Mouse (Mus musculus) left cerebral cortex, adult 8-10 months (tissue): ENCODE results near the gene Zfp871. TPM values are rescaled to one million over a fixed set of nuclear protein-coding genes. Genes with fewer than 3 reads are reported as not detected.
A peak's percentile ranks its signal among the peaks of the same experiment; 100 is the strongest.

Source experiments
- DNase-seq, 2 experiments: peaks; one replicate each; pipeline ENCODE4 v3.0.0; 2022; ENCODE audit warnings: low spot score in 2 of 2
- total RNA-seq, 4 experiments: library from RNA; stranded (reverse); gene quantifications; 2 replicates each; pipeline ENCODE4 v1.2.4; 2022

Gene Zfp871
- total RNA-seq = 10 to 100 TPM; 65.9 to 94.1 (median 79.6) TPM

GRCm38 (mm10) chr17:32788094-32788559, at the start of gene Zfp871:
Gene Zfp871, minus strand, starts transcription at chr17:32788287.
- DNase-seq = peak; percentile 71 to 92

DNA sequence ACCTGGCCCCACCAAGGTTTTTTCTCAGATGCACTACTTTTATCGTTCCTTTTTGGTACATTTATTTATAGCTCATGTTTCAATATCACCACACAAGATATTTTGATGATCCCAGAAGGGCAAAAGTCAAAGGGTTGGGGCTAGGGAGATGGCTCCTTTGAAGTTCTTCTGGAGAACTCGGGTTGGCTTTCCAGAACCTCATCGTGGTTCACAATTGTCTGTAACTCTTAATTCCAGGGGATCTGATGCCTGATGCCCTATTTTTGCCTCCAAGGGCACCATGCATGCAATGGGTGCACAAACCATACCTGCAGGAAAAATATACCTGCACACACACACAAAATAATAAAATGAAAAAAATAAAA, 42.3 kb upstream of the Zfp871 start:
- DNase-seq = no peak

DNA sequence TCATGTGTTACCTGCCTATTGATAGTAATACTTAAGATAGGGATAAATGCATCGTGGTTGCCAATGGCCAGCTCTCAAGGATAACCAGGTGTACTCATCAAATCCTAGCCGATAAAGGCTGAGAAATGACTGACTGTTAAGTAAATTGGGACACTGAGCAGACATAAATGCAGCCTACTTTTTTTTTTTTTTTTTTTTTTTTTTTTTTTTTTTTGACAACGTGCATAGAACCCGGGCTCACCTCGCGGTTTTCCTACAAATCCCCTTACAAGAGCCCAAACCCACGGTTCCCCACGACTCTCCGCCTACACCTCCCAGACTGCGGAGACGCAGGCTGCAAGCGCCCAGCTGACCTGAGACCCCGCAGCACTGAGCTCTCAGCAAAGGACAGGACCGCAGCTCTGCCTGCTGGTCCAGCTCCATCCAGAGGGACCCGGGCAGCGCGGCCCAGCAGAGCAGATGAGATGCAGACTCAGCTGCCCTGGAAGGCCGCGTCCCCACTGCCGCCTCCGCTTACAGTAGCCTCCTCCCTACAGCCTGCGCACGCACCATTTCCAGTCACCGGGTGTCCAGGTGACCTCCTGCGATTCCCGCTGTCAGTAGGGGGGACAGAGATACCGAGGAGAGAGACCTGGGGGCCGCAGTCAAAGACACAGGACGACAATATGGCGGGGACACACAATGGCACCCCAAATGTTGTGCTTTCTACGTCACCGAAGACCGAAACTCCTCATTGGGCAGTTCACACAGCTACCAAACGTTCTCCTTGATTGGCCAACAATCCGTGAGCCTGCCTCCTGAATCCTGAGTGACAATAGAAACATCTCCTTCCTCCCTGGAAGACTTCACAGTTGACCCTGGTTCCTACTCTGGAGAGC, 41.7 kb upstream of the Zfp871 start, which contains the start of gene Zfp799:
Gene Zfp799 (minus strand): TSS at position 722 of the 878 bp plus-strand sequence.
- peak; percentile 67 to 79 for DNase-seq

- DNase-seq = no peak
These were observed 28.1 kb upstream of the Zfp871 start for GRCm38 (mm10) chr17:32816074-32816784.

GRCm38 (mm10) chr17:32814136-32814535, 26.0 kb upstream of the Zfp871 start:
- no peak for DNase-seq

DNA sequence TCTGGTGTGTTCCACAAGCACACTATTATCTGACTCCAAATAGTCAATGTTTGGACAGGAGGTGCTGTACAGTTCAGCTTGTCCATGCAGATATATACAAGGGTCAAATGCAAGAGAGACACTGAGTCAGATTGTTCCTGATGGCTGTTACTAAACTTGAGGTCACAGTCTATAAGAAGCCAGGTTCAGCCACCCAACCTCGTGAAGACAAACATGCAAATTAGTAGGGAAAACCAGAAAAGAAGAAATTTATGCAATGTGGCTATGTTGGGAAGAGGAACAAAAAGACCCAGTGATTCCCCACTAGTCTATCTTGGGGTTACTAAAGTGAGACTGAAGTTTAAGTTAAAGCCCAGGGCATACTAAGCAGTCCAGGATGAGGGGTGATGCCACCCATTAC, 22.6 kb upstream of the Zfp871 start:
- DNase-seq = no peak

DNA sequence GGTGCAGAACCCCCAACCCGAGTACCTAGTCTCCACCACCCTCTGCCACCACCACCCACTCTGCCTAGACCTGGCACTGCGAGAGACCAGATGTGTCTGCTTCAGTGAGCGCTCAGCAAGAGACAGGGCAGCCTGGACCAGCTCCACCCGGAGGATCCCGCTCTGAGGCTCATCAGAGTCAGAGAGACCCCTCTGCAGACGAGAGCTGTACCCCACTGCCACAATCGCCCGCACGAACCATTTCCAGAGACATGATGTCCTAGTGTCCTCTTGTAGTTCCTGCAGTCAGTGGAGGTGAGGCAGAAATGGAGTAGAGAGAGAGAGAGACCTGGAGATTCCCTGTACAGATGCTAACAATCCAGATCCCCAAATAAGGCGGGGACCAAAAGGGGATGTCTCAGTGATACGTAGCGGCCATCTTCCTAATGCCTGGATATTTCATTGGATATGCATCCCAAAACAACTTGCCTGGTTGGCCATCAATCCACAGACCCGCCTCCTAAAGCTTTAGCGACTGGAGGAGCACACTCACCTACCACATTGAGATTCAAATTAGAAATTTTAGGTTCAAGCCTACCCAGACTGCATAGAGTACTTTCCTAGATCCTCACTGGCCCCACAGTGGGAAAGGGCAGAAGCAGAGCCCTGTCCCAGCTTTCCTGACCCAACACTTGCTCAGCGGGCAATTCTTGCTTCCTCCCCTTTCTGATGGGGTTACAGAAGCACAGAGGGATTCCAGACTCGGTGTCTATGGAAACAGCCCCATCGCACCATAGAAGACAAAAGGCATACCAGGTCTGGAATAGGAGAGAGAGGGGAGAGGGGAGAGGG, 21.7 kb upstream of the Zfp871 start, which contains the start of gene Zfp811:
Gene Zfp811 (minus strand): TSS at position 388 of the 831 bp plus-strand sequence.
- peak; percentile 18 to 55 for DNase-seq

GRCm38 (mm10) chr17:32808921-32809320, 20.8 kb upstream of the Zfp871 start:
- no peak for DNase-seq

DNA sequence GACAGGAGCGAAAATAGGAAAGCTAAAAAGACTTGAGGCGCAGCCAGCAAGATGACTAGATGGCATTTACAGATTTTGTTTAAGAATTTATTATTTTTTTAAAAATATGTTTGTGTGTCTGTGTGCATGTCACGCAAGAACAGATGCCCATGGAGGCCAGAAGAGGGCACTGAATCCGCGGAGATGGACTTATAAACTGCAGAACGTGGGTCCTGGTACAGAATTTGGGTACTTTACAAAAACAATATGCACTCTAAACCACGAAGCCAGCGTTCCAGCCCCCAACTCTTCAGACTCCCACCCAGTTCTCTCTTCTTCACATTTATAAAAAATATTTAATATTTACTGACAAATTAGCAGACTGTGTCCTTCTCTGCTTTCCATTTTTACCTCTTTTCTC, 1.2 kb upstream of the Zfp871 start:
- DNase-seq = no peak

GRCm38 (mm10) chr17:32788576-32788975, 489 bp upstream of the Zfp871 start:
- no peak for DNase-seq

GRCm38 (mm10) chr17:32787436-32788093, 522 bp downstream of the Zfp871 start:
- DNase-seq = peak in 1 of 2 experiments; percentile 24

- no peak for DNase-seq
These were observed 1.1 kb downstream of the Zfp871 start for GRCm38 (mm10) chr17:32786944-32787343.

DNA sequence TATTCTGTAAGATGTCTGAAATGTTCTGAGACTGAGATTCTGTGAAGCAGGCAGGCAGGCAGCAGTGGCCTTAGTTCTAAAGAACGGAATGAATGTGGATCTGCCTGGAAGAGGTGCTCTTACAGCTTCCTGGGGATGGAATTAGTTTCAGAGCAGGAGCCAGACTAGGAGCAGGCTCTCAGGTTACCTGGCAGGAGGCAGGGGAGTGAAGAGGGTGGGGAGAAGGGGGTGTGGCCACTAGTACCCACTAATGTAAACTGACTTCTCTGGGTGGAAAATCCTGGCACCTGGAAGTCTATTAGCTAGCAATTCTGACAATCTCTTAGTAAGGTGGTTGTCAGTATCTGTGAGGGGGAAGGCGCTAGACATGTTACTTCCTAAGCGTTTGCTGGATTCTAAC, 2.4 kb downstream of the Zfp871 start:
- no peak for DNase-seq

DNA sequence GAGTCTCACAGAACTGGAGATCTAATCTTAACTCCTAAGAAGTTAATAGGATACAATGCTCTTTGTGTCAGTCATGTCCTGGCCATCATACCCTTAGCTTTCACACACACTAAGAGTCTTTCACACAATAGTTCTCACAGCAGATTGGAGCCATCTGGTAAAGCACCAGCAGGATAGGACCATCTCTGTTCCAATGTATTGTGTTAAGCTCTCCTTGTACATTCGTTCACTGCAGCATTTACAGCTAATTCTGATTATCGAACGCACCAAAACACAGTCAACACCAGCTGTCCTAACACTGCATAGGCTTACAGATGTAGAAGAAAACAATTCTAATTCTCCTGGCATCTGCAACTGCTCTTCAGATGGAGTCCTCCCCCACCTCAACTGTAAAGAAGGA, 10.5 kb downstream of the Zfp871 start:
- no peak for DNase-seq

DNA sequence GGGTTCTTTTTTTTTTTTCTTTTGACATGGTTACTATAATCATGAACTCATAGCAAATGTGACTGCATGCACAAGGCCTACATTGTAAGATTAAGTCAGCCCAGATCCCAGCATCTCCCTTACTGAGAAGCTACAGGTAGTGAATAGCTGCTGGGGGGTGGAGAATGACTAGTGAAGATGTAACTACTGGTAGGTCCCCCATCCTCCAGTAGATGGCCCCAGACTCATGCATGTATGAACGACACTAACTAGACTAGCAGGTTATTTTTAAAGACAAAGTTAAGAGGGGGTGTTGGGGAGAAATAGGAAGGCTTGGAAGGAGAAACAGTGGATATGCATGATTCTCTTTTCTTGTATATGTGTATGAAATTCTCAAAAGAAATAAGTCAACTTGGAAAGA, 16.9 kb downstream of the Zfp871 start:
- DNase-seq = no peak

- peak in 1 of 2 experiments; percentile 22 for DNase-seq
These were observed 21.7 kb downstream of the Zfp871 start for GRCm38 (mm10) chr17:32766422-32766821.

DNA sequence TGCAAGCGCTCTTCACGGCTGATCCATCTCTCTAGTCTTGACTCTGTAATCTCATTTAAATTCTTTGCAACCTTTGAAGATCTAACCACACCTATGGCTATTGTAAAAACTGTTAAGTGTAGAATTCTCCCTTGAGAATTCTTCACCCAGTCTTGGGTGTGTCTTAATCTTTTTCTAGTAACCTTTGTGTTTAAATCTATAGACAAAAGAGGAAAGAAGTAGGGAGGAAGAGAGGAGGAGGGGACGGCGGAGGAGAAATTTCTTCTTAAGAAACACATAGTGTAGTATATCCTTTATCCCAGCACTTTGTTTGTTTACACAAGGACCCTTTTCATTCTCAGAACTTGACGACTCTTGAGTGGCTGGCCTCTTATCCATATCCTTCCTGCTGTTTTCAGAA, 30.8 kb downstream of the Zfp871 start:
- no peak for DNase-seq

DNA sequence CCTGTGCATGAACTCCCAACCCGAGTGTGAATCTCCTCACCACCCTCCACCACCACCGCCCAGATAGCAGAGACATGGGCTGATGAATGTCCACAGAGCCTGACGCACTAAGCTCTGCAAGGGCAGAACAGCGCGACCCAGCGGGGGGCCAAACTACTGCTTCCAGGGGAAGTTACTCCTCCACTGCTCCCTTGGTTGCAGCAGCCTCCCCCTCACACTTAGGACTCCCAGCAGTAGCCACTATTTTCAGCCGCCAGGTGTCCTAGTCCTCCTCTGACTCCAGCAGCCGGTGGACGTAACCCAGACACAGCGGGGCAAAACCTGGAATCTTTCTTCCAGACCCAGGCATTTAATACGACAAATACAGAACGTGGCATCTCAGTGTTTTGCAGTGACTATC, 34.5 kb downstream of the Zfp871 start:
- DNase-seq = no peak

DNA sequence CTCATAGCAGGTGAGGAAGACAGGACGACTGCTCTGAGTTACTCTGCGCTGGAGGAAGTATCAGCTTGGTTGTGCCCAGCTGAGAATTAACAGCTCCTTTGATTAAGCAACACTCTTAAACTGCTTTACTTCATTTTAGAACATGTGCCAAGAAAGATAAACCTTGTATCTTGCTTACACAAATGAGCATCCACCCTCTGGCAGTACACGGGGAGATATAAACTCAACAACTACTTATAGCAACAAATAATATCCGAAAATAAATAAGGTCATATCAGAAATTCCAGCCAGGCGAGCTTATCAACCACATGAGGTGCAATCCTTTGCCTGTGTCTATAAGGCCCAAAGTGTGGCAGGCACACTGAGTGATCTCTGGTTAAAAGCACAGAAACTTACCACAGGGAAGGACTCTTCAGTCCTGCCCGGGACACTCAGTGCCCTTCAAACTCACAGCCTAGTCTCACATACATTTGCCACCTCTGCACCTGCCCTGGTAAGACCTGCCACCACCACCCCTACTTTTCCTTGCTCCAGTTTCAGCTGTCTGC, 35.2 kb downstream of the Zfp871 start:
- no peak for DNase-seq

DNA sequence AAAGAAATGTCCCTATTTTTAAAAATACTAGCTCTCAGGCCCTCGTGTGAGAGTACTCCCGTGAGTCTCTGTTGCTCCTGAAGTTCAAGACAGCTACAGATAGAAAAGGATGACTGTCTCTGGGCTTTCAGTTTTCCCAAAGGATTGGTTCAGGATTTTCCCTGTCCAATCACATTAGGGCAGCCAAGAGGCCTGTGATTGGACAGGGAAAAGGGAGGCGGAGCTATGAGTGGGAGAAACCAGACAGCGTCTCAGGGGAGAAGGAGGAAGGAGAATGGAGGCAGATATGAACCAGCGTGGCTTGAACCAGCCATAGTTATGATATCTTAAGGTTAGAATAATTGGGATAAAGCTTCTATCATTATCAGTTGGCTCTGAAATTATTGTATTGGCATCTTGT, 37.5 kb downstream of the Zfp871 start:
- no peak for DNase-seq

DNA sequence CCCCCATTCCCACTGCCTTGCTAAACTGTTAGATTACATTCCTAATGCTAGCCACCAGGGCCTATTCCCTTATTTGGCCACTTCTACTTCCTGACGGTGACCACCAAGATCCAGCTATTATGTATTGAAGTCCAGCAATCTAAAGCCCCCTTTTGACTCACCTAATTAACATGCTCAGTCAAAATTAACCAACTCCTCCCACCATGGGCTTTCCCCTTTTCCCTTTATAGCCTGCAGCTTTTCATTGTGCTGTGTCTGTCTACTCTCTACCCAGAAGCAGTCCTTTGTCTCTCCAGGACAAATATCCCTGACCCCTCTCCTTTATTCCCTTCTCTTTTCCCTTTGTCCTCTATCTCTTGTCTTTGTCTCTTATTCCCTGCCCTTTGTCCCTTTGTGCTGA, 47.0 kb downstream of the Zfp871 start:
- DNase-seq = no peak
